Mouse (Mus musculus) embryo, embryonic 9.5 days (tissue): ENCODE results near the gene Mrpl45.
A peak's percentile ranks its signal among the peaks of the same experiment; 100 is the strongest.
"Not testable (repeated sequence)": the region's sequence is repeated elsewhere in the genome, so short reads cannot be mapped to it uniquely, and the experiment has no call there.

Experiments used
- DNase-seq: peaks from one replicate; pipeline ENCODE4 v3.0.0-alpha.2; 2017; ENCODE audit errors: extremely low spot score

The Mrpl45 gene

DNA sequence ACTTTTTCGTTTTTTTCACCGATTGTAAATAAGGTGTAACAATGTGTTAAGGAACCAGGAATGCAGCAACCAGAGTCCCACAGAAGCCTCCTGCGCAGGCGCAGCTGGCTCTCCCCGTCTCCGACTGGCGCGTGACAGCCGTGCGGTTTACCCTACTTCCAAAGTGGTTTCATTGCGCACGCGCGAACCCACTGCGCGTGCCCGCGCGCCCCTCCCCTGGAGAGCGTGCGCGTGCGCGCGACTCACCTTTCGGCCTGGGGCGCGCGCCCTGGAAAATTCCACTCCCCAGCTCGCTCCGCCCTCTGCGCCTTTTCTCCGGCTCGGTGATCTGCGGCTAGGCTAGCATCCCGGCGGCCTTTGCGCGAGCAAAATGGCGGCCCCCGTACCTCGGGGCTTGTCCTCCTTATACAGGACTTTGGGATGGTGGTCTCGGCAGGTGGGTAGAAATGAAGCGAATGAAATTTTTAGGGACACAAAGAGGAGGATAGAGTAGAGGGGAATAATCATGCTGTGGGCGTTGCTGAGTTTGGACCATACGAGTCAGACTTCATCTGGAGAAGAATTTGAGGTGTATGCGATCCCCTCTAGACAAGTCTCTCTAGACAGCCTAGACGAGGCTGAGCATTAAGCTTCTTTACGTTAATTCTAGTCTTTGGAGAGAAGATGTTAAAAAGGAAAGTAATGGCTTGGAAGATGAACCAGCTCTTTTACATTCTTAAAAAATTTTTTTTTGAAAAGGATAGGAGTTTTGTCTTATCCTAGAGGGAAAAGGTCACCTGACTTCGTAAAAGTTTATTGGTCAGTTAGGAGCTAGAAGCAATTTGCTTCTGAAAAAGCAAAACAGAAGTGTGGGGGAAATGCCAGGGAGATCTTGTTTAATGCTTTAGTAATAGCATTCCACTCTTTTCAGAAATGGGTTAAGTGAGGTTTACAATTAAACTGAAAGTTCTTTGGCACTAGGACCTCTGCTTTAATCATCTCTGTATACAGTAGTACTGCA lies at the start of gene Mrpl45:
Mrpl45 (plus strand) TSS at position 213 of the 1,000 bp plus-strand sequence.
- peak; percentile 99 for DNase-seq

DNA sequence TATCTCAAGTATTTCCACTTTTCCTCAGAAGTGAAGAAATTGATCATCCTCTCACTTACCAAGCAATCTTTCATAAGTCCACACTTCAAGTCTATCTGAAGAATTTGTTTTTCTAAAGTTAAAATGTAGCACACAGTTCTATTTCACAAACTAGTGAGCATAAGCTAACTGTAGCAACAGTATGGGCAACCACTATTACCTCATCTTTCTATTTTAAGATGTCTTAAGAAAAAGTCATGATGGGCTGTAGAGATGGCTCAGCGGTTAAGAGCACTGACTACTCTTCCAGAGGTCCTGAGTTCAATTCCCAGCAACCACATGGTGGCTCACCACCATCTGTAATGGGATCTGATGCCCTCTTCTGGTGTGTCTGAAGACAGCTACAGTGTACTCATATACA lies 49.0 kb upstream of the Mrpl45 start:
- DNase-seq: not testable (repeated sequence)

DNA sequence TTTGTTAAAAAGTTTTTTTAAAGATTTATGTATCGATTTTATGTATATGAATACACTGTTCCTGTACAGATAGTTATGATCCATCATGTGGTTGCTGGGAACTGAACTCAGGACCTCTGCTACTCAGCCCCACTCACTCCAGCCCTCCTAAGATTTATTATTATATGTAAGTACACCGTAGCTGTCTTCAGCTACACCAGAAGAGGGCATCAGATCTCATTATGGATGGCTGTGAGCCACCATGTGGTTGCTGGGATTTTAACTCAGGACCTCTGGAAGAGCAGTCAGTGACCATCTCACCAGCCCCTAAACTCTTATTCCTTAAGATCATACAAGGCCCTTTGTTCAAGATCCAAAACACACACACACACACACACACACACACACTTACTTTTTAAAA lies 45.5 kb upstream of the Mrpl45 start:
- not testable (repeated sequence) for DNase-seq

DNA sequence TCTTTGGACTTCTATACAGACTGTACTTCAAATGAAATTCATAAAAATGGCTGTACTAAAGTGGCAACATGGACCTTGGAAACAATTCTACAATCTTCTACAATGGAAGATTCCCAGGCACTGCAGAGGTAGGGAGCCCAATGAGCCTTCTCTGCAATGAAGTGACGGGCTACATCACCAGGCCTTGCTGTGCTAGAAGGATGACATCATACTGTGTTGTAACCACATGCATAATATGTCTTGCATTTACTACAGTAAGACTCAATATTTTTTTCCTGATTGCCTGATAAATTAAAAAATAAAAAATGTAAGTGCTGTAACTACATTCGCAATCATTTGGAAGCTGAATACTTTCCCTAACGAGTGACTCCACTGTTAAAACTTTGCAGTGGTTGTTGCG lies 42.7 kb upstream of the Mrpl45 start:
- DNase-seq: no peak

DNA sequence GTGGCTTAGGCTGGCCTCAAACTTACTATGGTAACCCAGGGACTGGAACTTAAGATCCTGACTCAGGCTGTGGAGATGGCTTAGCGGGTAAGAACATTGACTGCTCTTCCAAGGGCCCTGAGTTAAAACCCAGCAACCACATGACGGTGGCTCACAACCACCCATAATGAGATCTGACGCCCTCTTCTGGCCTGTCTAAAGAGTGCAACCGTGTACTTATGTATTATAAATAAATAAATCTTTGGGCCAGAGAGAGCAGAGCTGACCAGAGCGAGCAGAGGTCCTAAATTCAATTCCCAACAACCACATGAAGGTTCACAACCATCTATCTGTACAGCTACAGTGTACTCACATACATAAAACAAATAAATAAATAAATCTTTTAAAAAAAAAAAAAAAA lies 41.9 kb upstream of the Mrpl45 start:
- DNase-seq: no peak

DNA sequence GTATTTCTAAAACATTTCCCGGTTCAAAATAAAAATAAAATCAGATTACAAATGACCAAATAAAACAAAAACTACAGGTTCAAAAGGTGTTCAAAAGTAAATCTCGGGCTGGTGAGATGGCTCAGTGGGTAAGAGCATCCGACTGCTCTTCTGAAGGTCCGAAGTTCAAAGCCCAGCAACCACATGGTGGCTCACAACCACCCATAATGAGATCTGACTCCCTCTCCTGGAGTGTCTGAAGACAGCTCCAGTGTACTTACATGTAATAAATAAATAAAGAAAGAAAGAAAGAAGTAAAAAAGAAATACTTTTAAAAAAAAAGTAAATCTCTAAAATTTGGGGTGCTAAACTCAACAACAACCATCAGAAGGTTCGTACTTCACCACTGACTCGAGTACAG lies 40.6 kb upstream of the Mrpl45 start:
- DNase-seq: not testable (repeated sequence)

DNA sequence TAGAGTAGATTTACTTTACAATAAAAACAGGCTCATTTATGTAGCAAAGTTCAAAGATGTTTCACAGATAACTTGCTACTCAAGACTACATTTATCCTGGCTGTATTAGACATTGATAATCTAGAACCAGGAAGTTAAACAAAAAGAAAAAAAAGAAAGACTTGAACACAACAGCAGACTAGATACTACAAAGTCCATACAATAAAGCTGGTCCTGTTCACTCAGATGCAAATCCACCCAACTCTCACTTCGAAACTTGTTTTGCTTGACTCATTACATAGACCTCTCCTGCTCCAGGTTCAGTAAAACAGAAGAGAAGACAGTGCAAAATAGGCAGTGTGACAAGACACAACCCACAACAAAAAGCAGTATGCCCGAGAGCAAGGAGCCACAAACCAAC lies 40.2 kb upstream of the Mrpl45 start:
- no peak for DNase-seq

DNA sequence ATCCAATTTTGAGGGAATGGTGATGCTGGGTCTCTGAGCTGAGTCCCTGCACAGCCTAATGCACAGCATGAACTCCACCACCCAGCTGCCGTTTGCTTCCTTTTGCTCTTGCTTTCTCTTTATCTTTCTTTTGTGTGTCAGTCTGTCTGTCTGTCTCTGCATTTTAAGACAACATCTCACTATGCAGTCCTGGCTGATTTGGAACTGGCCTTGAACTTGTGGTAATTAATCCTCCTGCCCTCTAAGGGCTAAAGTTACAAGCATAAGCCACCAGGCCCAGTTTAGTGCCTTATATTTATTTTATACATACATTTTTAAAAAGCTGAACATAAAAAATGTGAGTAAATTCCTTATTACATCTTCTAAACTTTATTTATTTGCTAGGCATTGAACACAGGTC lies 39.5 kb upstream of the Mrpl45 start:
- no peak for DNase-seq

DNA sequence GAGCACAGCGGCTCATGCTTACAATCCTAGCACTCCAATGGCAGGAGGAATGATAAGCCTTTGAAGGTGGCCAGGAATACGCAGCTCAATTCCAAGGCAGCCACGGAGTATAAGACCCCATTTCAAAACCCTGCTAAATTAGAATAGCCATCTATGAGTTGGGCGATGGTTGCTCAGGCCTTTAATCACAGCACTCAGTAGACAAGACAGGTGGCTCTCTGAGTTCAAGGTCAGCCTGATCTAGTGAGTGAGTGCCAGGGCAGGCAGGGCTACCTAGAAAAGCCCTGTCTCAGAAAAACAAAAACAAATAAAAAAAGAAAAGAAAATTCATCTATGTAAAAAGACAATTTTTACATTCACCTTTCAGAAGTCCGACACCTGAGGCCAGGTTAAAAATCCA lies 38.4 kb upstream of the Mrpl45 start:
- no peak for DNase-seq

DNA sequence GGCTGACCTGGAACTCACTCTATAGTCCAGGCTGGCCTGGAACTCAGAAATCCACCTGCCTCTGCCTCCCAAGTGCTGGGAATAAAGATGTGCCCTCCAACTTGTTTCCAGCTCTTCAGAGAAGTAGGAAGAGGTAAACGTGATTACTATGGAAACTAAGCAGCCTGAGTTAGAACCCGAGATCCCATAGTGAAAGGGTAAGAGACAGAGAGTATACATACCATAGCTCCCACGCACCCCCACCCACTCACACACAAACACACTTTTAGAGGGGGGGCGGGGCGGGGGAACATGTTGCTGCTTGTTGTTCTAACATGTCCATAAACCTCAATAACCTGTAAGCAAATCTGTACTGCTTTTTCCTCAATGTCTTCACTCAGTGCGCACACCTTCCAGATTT lies 37.1 kb upstream of the Mrpl45 start:
- no peak for DNase-seq

DNA sequence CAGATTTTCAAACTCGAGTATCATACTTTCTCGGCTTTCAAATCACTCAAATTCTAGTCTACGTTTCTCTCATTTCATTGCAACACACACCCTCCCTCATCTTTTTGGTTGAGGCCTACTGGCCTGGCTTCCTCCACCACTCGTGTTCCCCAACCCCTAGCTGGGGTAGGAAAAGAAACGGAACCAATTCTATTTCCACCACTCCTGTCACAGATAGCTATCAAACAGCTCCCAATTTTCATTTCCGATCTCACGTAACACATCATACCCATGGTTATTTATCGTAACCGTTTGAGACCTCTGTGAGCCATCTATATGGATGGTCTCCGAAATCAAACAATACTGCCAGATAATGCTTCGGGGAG lies 36.5 kb upstream of the Mrpl45 start:
- DNase-seq: no peak

DNA sequence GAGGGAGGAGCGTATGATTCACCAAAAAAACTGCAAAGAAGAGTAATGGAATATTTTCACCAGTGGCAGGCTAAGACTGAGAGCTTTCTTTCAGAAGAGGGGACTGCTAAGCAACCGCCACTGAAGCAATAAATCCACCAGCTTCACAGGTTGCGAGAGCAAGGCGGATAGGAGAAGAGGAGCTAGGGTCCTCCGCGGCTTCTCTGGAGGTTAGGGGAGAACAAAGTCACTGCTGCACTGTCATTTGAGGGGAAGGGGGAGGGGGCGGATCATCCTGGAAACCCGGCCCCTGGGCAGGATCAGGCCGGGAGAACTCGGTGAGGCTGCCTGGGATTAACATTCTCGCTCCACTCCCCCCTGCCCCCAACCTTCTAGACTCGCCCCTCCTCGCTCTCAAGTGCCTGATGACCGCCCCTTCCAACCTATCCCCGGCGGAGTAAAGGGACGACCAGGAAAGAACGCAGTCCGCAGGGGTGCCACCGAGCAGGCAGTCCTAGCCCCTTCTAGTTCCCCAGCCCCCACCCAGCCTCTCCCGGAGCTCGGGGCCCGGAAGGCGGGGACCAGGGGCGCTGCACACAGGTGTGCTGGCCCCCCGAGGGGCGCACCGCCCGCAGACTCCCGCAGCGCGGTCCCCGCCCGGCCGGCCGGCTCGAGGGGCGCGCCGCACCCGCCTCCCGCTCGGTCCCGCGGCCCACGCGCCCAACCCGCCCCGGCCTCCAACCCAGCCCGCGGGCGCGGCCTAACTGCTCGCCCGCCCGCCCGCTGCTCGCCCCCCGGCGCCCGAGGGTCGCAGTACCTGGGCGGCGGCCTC lies 35.9 kb upstream of the Mrpl45 start:
- peak; percentile 85 for DNase-seq

DNA sequence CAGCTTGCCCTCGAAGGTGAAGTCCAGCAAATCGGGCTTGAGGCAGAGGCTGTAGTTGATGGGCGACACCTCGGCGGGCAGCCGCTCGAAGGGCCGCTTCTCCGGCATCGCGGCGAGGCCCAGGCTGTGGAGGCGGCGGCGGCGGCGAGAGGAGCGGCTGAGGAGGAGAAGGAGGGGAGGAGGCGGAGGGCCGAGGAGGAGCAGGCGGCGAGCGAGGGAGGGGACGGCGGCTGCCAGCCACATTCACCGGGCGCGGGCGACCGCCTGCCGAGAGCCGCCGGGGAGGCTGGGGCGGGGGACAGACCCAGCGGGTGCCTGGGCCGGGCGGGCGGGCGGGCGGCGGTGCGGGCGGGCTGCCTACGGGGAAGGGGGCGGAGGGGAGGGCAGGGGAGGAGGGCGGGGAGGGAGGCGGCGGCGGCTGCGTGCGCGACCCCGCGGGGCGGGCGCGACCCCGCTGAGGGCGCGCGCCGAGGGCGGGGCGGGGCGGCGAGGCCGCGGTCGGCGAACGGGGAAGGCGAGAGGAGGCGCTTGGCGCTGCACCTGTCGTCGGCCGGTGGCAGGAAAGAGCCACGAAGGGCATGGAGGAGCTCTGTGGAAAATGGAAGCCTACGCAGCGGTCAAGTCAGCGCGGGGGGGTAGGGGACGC lies 35.2 kb upstream of the Mrpl45 start, which contains the start of gene Npepps:
Npepps (minus strand) TSS at position 423 of the 646 bp plus-strand sequence.
- DNase-seq: peak; percentile 85

DNA sequence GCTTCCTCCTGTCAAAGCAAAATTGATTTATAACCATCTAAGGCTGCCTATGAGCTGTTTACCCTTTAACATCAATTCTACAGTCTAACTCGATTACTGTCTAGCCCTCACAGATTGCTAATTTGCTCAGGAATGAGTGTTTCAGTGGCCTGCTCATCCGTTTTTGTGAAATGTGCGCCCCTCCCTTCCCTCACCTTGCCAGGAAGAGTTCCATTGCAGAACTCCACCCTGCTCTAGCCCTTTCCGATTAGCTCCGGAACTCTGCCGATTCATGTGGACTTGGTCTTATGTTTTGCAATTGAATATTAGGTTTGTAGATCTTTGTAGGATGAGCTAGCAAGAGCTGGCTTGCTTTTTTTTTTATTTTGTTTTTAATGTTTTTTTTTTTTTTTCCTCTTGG lies 33.3 kb upstream of the Mrpl45 start:
- DNase-seq: no peak

DNA sequence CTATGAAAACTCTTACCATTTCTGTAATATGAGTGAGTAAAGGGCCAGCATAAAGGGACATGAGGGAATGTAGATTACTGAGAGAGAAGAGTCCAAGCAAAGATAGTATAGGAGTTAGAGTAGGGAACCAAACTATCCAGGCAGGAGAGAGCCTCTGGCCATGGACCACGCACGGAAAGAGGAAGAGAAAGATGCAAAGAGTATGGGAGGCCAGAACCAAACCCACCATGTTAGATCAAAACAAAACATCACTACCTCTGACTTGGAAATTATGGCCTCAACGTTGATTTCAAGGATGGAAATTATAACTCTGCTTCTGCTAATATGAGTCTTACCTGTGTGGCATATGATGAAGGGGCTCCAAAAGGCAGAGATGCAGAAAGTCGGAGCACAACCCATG lies 30.7 kb upstream of the Mrpl45 start:
- no peak for DNase-seq

DNA sequence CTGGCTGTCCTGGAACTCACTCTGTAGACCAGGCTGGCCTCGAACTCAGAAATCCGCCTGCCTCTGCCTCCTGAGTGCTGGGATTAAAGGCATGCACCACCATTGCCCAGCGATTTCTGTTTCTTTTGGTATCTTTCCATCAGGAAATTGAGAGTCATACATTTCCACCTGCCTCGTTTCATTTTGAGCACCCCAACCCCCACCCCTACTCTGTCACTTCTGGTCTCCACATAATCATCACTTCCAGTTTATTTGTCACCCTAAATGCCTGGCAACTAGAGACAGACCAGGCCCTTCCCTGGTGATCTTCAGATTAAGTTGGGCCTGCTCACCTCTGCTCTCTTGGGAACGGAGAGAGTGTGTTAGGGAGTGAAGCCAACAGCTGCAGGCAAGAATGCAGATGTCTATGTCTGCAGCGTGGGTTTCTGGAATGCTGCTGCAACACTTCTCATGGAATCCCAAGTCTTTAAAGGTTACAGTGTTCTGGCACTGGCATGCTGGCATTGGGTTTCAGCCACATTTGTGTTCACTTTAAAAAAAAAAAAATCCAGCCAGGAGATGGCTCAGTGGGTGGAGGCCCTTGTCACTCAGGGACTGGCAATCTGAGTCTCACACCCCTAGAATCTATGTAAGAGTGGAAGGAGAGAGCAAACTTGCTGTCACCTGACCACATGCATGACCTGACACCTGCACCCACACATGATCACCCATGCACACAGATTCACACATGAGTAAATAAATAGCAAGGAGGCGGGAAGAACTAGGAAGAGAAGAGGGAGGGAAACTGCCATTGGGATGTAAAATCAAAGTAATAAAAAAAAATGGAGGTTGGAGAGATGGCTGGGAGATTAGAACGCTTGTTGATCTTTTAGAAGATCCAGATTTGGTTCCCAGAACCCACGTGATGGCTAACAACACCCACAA lies 29.4 kb upstream of the Mrpl45 start:
- DNase-seq: no peak

DNA sequence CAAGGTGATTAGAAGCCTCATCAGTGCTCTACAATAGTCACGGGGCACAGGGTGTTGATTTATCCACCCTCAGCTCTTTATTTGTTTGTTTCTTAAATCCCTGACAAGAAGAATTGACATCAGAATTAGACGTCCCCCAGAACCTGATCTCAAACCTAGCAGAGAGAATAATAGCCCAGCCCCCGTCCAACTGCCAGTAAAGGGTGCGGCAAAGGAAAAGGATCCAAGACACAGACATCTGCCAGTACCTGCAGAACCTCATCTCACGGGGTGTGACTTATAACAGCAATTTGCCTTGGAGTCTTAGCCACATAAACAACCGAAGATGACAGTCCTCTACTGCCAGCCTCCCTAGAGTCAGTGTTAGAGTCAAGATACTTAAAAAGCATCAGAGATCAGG lies 28.5 kb upstream of the Mrpl45 start:
- no peak for DNase-seq

DNA sequence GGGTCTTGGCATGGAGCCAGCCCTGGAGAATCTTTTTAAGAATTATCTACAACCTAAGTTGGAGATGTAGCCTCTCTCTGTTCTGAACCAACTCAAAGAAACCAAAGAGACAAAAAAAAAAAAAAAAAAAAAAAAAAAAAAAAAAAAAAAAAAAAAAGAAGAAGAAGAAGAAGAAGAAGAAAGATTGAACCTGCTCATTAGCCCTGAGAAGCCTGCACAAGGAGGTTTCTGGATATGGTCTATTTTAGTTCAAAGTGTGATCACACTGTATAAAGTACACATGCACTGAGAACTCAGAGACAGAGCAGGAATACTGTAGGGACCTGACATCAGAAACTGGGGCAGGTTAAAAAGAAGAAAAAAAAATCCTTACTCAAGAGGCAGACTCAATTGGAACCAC lies 27.9 kb upstream of the Mrpl45 start:
- no peak for DNase-seq

DNA sequence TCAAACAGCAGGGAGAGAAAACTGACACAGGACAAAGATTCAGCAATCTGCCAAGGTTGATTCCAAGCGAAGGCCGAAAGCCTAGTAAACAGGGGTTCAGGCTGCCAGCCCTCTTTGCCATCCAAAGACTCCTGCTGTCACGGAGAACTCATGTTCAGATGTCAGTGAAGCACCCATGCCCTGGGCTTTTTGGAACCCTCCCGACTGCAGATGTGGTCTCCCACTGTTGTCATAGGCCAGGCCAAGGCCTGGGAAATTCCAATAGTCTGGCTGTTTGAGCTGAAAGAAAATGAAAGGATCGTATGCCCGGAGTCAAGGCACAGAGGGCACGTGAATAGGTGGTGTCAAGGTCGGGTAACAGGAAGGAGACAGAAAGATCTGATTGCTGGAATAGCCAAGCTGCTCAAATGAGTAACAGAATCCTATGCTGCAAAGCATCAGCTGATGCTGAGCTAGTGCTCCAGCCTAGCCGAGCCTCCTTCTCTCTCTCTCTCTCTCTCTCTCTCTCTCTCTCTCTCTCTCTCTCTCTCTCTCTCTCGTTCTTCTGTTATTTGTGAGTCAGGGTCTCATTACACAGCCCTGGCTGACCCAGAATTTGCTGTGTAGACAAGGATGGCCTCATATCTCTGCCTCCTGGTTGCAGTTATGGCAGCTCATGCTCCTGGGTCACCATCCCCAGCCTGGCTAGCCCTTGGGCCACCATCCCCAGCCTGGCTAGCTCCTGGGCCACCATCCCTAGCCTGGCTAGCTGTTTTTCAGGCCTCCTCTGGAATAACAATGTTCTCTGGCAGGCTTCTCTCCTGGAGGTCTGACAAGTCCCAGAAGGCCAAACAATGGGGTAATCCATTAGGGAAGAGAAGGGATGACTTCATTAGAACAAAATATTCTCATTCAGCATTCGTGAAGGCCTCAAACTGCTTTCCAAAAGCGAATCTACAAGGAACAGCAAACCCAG lies 26.0 kb upstream of the Mrpl45 start:
- no peak for DNase-seq

DNA sequence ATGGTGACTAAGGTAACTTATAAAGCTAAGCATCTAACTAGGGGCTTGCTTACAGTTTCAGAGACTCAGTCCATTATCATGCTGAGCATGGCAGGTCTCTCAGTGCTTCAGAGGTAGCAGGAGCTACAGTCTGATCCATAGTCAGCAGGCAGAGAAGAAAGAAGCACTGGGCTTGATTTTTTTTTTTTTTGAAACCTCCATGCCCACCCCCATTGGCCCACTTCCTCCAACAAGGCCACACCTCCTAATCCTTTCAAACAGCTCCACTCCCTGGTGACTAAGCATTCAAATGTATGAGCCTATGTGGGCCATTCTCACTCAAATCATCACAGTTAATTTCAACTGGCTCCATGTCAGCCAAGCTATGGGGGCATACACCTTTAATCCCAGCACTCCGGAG lies 22.8 kb upstream of the Mrpl45 start:
- no peak for DNase-seq
